13 mouse cellular contexts compared by ENCODE assay signal in the genomic region with DNA sequence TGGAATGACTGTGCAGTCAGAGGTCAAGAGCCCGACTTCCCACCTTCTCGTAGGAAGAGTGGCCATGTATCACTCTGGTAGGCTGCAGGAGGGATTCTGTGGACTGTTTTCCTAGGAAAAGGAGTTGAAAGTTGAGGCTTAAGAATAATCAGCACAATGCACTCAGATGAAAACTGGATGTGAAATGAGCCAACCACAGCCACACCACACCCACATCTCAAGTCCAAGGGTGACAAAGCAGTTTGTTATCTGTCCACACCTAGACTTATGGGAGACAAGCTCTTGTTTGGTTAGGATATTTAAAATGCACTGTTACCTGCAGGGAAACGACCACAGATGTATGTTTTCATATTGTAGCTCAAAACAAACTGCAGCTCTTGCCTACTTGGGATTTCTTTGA. TPM values are rescaled to one million over a fixed set of nuclear protein-coding genes. Genes with fewer than 3 reads are reported as not detected.
A peak's percentile ranks its signal among the peaks of the same experiment; 100 is the strongest.
DNase-seq lines count a peak whose midpoint lies in the region; ATAC-seq and TF ChIP-seq lines count a peak whose summit lies in the region.
"Had no signal": no experiment of that assay in that cellular context is flagged by ENCODE, and none has a peak within 500 bp of the region (broad histone marks: within the 10 kb centered on the region; RNA-seq: fewer than 3 reads in every experiment).

No protein-coding gene starts in this region.

- no peaks in the 10 kb centered on the region for H3K9me3 ChIP-seq in stomach, embryonic 15.5 days
- no peaks in the 10 kb centered on the region for H3K9me3 ChIP-seq in hindbrain, embryonic 13.5 days
- H3K9me3 ChIP-seq: hindbrain, embryonic 15.5 days had no signal

- no peak overlapping the region for H3K9ac ChIP-seq in liver, adult 2 months (ENCODE audit: low read depth, low read length)
- no peak overlapping the region for H3K9ac ChIP-seq in stomach, embryonic 15.5 days
- H3K9ac ChIP-seq in hindbrain, embryonic 13.5 days: no peak overlapping the region
- H3K9ac ChIP-seq: hindbrain, embryonic 15.5 days had no signal

- ATAC-seq in stomach, embryonic 15.5 days (ENCODE audit: insufficient read depth, low FRiP score, low read depth): no peak
- ATAC-seq in hindbrain, embryonic 13.5 days (ENCODE audit: low FRiP score): no peak

- TF ChIP-seq POLR2A in liver, adult 2 months (IDR thresholded peaks at IDR 0.05; ENCODE audit: extremely low read depth, insufficient read depth, low read length): no peak

- H3K27ac ChIP-seq in gastrocnemius, adult 2 months: 0 out of 2 replicates have a peak overlapping the region, but pooled peaks have one; percentile 3
- H3K27ac ChIP-seq in brown adipose tissue, adult 24 weeks (replicated peaks; ENCODE audit: low read depth, low read length): peak overlapping the region; percentile 12; the same call in 1 of the 2 replicates
- H3K27ac ChIP-seq in liver, adult 2 months (replicated peaks; ENCODE audit: insufficient read depth, low read depth, low read length): no peak overlapping the region
- H3K27ac ChIP-seq in stomach, embryonic 15.5 days: peak overlapping the region; percentile 28; the same call in 1 of the 2 replicates
- H3K27ac ChIP-seq in hindbrain, embryonic 13.5 days: no peak overlapping the region
- H3K27ac ChIP-seq: hindbrain, embryonic 15.5 days had no signal

- DNase-seq in gastrocnemius, adult 2 months: no peak
- DNase-seq in gastrocnemius, postnatal 25 days: no peak
- peak; percentile 31 for DNase-seq in liver, adult 2 months (ENCODE audit: extremely low read depth, low read depth, low spot score)
- DNase-seq in spleen, postnatal 10 days (ENCODE audit: low spot score in 2 of 2): no peak
- DNase-seq in adrenal gland, adult 18-20 months (ENCODE audit: low spot score in 2 of 2): no peak
- DNase-seq: B cell, adult 2 months; cerebellum, adult 18-20 months; kidney, postnatal 10 days had no signal

- no peaks in the 10 kb centered on the region for H3K79me2 ChIP-seq in liver, adult 2 months (ENCODE audit: control insufficient read depth, insufficient read depth, low read length)

- H3K4me3 ChIP-seq in gastrocnemius, adult 2 months: no peak overlapping the region
- no peak overlapping the region for H3K4me3 ChIP-seq in brown adipose tissue, adult 24 weeks (ENCODE audit: insufficient read depth, low read depth, low read length)
- H3K4me3 ChIP-seq in liver, adult 2 months (ENCODE audit: insufficient read depth, low read depth, low read length): no peak overlapping the region
- H3K4me3 ChIP-seq in stomach, embryonic 15.5 days (replicated peaks): no peak overlapping the region
- no peak overlapping the region for H3K4me3 ChIP-seq in hindbrain, embryonic 13.5 days
- H3K4me3 ChIP-seq: hindbrain, embryonic 15.5 days had no signal

- intact Hi-C loops in gastrocnemius, adult 2 months (cut with DNase I): no loop called here

- TF ChIP-seq CTCF in gastrocnemius, adult 2 months (IDR thresholded peaks at IDR 0.05): no peak
- no peak for TF ChIP-seq CTCF in liver, adult 2 months (IDR thresholded peaks at IDR 0.05; ENCODE audit: low read depth, low read length)

- 52% methylated on average over 3 of the region's 3 CpGs for WGBS in liver, adult 2 months
- WGBS in stomach, embryonic 15.5 days: 43% methylated on average over 3 of the region's 3 CpGs
- 85% methylated on average over 3 of the region's 3 CpGs for WGBS in hindbrain, embryonic 13.5 days

- peaks cover 4% of the 10 kb centered on the region; the same call in 1 of the 2 replicates for H3K4me1 ChIP-seq in brown adipose tissue, adult 24 weeks (ENCODE audit: control insufficient read depth, insufficient read depth, insufficient read length, low read length)
- no peaks in the 10 kb centered on the region for H3K4me1 ChIP-seq in liver, adult 2 months (ENCODE audit: control insufficient read depth, insufficient read depth, low read length)
- H3K4me1 ChIP-seq in stomach, embryonic 15.5 days: peaks cover 8% of the 10 kb centered on the region; the same call in 1 of the 2 replicates
- peaks cover 9% of the 10 kb centered on the region for H3K4me1 ChIP-seq in hindbrain, embryonic 13.5 days (replicated peaks)

- no peak overlapping the region for H3K4me2 ChIP-seq in stomach, embryonic 15.5 days
- no peak overlapping the region for H3K4me2 ChIP-seq in hindbrain, embryonic 13.5 days
- H3K4me2 ChIP-seq: hindbrain, embryonic 15.5 days had no signal

- no peaks in the 10 kb centered on the region for H3K27me3 ChIP-seq in liver, adult 2 months (ENCODE audit: control insufficient read depth, insufficient read depth, low read length)
- no peaks in the 10 kb centered on the region for H3K27me3 ChIP-seq in stomach, embryonic 15.5 days (replicated peaks)
- H3K27me3 ChIP-seq in hindbrain, embryonic 13.5 days: no peaks in the 10 kb centered on the region
- H3K27me3 ChIP-seq: hindbrain, embryonic 15.5 days had no signal

- peaks cover 17% of the 10 kb centered on the region for H3K36me3 ChIP-seq in liver, adult 2 months (ENCODE audit: control insufficient read depth, insufficient read depth, low read length)
- peaks cover 18% of the 10 kb centered on the region for H3K36me3 ChIP-seq in stomach, embryonic 15.5 days
- H3K36me3 ChIP-seq in hindbrain, embryonic 13.5 days: peaks cover 39% of the 10 kb centered on the region

RNA-seq across cellular contexts. Expression of a gene that starts 5.1 kb away (rescaled TPM):
- total RNA-seq in gastrocnemius, adult 2 months (2021): 1 to 10 TPM; 5.5 to 8.5 TPM
- 10 to 100 TPM in 1 of 2 experiments, 1 to 10 TPM in 1; 5.1 to 10.1 TPM for total RNA-seq in gastrocnemius, postnatal 25 days (2021)
- polyA plus RNA-seq in brown adipose tissue, adult 24 weeks (2012; ENCODE audit: insufficient read depth, insufficient read length, missing spikeins): 18.1 and 22.8 TPM in 2 replicates
- 4.4 and 5.0 TPM in 2 replicates for total RNA-seq in liver, adult 2 months (2014; rRNA removed)
- polyA plus RNA-seq in liver, adult 2 months (2012; rRNA removed): 4.8 and 5.2 TPM in 2 replicates
- polyA plus RNA-seq in stomach, embryonic 15.5 days (2015; fragmentation: Nextera tagmentation; extraction: Ambion mirVana): 18.4 and 19.9 TPM in 2 replicates
- polyA plus RNA-seq in hindbrain, embryonic 13.5 days (2015; fragmentation: Nextera tagmentation; extraction: Ambion mirVana): 15.0 and 19.2 TPM in 2 replicates
- 10 to 100 TPM; 19.0 to 28.7 TPM for total RNA-seq in adrenal gland, adult 18-20 months (2021)

RNA-seq across cellular contexts. Expression of a gene that starts 27.0 kb away (rescaled TPM):
- not detected for total RNA-seq in gastrocnemius, adult 2 months (2021)
- not detected for total RNA-seq in gastrocnemius, postnatal 25 days (2021)
- 0.99 TPM in 1 of 2 replicates, not detected in the other for polyA plus RNA-seq in brown adipose tissue, adult 24 weeks (2012; ENCODE audit: insufficient read depth, insufficient read length, missing spikeins)
- 0.13 TPM in 1 of 2 replicates, not detected in the other for total RNA-seq in liver, adult 2 months (2014; rRNA removed)
- polyA plus RNA-seq in liver, adult 2 months (2012; rRNA removed): 0.27 TPM in 1 of 2 replicates, not detected in the other
- polyA plus RNA-seq in stomach, embryonic 15.5 days (2015; fragmentation: Nextera tagmentation; extraction: Ambion mirVana): 0.49 and 0.68 TPM in 2 replicates
- polyA plus RNA-seq in hindbrain, embryonic 13.5 days (2015; fragmentation: Nextera tagmentation; extraction: Ambion mirVana): 0.32 and 0.70 TPM in 2 replicates
- not detected for total RNA-seq in adrenal gland, adult 18-20 months (2021)
- polyA plus RNA-seq: forebrain, embryonic 11.5 days had no signal

RNA-seq across cellular contexts. Expression of a gene that starts 27.2 kb away (rescaled TPM):
- total RNA-seq in gastrocnemius, adult 2 months (2021): 10 to 100 TPM; 15.5 to 17.7 TPM
- total RNA-seq in gastrocnemius, postnatal 25 days (2021): 10 to 100 TPM; 15.0 to 15.7 TPM
- polyA plus RNA-seq in brown adipose tissue, adult 24 weeks (2012; ENCODE audit: insufficient read depth, insufficient read length, missing spikeins): 4.2 and 5.8 TPM in 2 replicates
- total RNA-seq in liver, adult 2 months (2014; rRNA removed): 5.6 and 5.7 TPM in 2 replicates
- polyA plus RNA-seq in liver, adult 2 months (2012; rRNA removed): 3.8 and 6.3 TPM in 2 replicates
- polyA plus RNA-seq in stomach, embryonic 15.5 days (2015; fragmentation: Nextera tagmentation; extraction: Ambion mirVana): 39.2 and 41.9 TPM in 2 replicates
- polyA plus RNA-seq in hindbrain, embryonic 13.5 days (2015; fragmentation: Nextera tagmentation; extraction: Ambion mirVana): 31.1 and 33.7 TPM in 2 replicates
- 10 to 100 TPM; 27.9 to 28.3 TPM for total RNA-seq in adrenal gland, adult 18-20 months (2021)

RNA-seq across cellular contexts. Expression of a gene that starts 44.8 kb away (rescaled TPM):
- total RNA-seq in gastrocnemius, adult 2 months (2021): under 1 TPM; 0.10 to 0.45 TPM
- total RNA-seq in gastrocnemius, postnatal 25 days (2021): under 1 TPM; 0.20 to 0.86 TPM
- 15.5 and 47.1 TPM in 2 replicates for polyA plus RNA-seq in brown adipose tissue, adult 24 weeks (2012; ENCODE audit: insufficient read depth, insufficient read length, missing spikeins)
- total RNA-seq in liver, adult 2 months (2014; rRNA removed): 5.3 and 11.9 TPM in 2 replicates
- polyA plus RNA-seq in liver, adult 2 months (2012; rRNA removed): 28.2 and 28.8 TPM in 2 replicates
- polyA plus RNA-seq in stomach, embryonic 15.5 days (2015; fragmentation: Nextera tagmentation; extraction: Ambion mirVana): not detected in 2 replicates
- not detected in 2 replicates for polyA plus RNA-seq in hindbrain, embryonic 13.5 days (2015; fragmentation: Nextera tagmentation; extraction: Ambion mirVana)
- total RNA-seq in adrenal gland, adult 18-20 months (2021): 1 to 10 TPM; 1.3 to 3.4 TPM
- polyA plus RNA-seq: forebrain, embryonic 11.5 days; hindbrain, embryonic 15.5 days had no signal

RNA-seq across cellular contexts. Expression of a gene that starts 48.5 kb away (rescaled TPM):
- 100 to 1,000 TPM; 394 to 399 TPM for total RNA-seq in gastrocnemius, adult 2 months (2021)
- 100 to 1,000 TPM; 365 to 392 TPM for total RNA-seq in gastrocnemius, postnatal 25 days (2021)
- 163 and 220 TPM in 2 replicates for polyA plus RNA-seq in brown adipose tissue, adult 24 weeks (2012; ENCODE audit: insufficient read depth, insufficient read length, missing spikeins)
- 8.5 and 8.6 TPM in 2 replicates for total RNA-seq in liver, adult 2 months (2014; rRNA removed)
- 1.7 and 1.8 TPM in 2 replicates for polyA plus RNA-seq in liver, adult 2 months (2012; rRNA removed)
- 3.5 and 4.0 TPM in 2 replicates for polyA plus RNA-seq in stomach, embryonic 15.5 days (2015; fragmentation: Nextera tagmentation; extraction: Ambion mirVana)
- 7.6 and 9.5 TPM in 2 replicates for polyA plus RNA-seq in hindbrain, embryonic 13.5 days (2015; fragmentation: Nextera tagmentation; extraction: Ambion mirVana)
- total RNA-seq in adrenal gland, adult 18-20 months (2021): 10 to 100 TPM; 48.5 to 78.3 TPM

Comparison
In these comparisons a context has a peak if more than half of its experiments do, and no peak if none do; other contexts are left out.
1. H3K27ac ChIP-seq: peak in gastrocnemius, adult 2 months (single experiment), brown adipose tissue, adult 24 weeks (single experiment) and stomach, embryonic 15.5 days (single experiment); none in liver, adult 2 months (single experiment) and hindbrain, embryonic 13.5 days (single experiment).